Comparison of ENCODE assay signal across 17 mouse cellular contexts in genomic region chr5:44103121-44103520, GRCm38 (mm10).
"Had no signal": no experiment of that assay in that cellular context is flagged by ENCODE, and none has a peak within 500 bp of the region (broad histone marks: within the 10 kb centered on the region; RNA-seq: fewer than 3 reads in every experiment).

No protein-coding gene starts in this region.

- H3K9ac ChIP-seq: intestine, embryonic 15.5 days; limb, embryonic 12.5 days; limb, embryonic 15.5 days; lung, embryonic 14.5 days; midbrain, embryonic 12.5 days; midbrain, embryonic 15.5 days; neural tube, embryonic 12.5 days; neural tube, embryonic 15.5 days had no signal

- H3K27ac ChIP-seq: intestine, embryonic 15.5 days; kidney, postnatal 0 days; limb, embryonic 12.5 days; limb, embryonic 15.5 days; macrophage; midbrain, embryonic 12.5 days; midbrain, embryonic 15.5 days; neural tube, embryonic 12.5 days; neural tube, embryonic 15.5 days had no signal

- H3K4me3 ChIP-seq: intestine, embryonic 15.5 days; limb, embryonic 12.5 days; limb, embryonic 15.5 days; midbrain, embryonic 12.5 days; midbrain, embryonic 15.5 days; neural tube, embryonic 12.5 days; neural tube, embryonic 15.5 days had no signal

- H3K9me3 ChIP-seq: intestine, embryonic 15.5 days; limb, embryonic 15.5 days; midbrain, embryonic 12.5 days; midbrain, embryonic 15.5 days had no signal

- ATAC-seq: hindbrain, embryonic 16.5 days; intestine, embryonic 15.5 days; lung, postnatal 0 days; midbrain, embryonic 15.5 days had no signal

- H3K36me3 ChIP-seq: intestine, embryonic 15.5 days; limb, embryonic 12.5 days; limb, embryonic 15.5 days; midbrain, embryonic 12.5 days; midbrain, embryonic 15.5 days; neural tube, embryonic 12.5 days; neural tube, embryonic 15.5 days had no signal

- H3K27me3 ChIP-seq: intestine, embryonic 15.5 days; midbrain, embryonic 15.5 days; neural tube, embryonic 12.5 days; neural tube, embryonic 15.5 days had no signal

- H3K4me2 ChIP-seq: intestine, embryonic 15.5 days; limb, embryonic 15.5 days; lung, embryonic 14.5 days; neural tube, embryonic 12.5 days; neural tube, embryonic 15.5 days had no signal

- DNase-seq: left cerebral cortex, postnatal 4 days; lung, embryonic 14.5 days; right cerebral cortex, adult 18-20 months; right cerebral cortex, postnatal 14 days; right cerebral cortex, postnatal 4 days; thymus, postnatal 36 days had no signal
